Mouse (Mus musculus) embryonic facial prominence, embryonic 10.5 days (tissue): ENCODE results near the gene Vegfd. TPM values are rescaled to one million over a fixed set of nuclear protein-coding genes. Genes with fewer than 3 reads are reported as not detected.
A peak's percentile ranks its signal among the peaks of the same experiment; 100 is the strongest.

Experiments
- DNase-seq: peaks from one replicate; pipeline ENCODE4 v3.0.0-alpha.2; 2017; ENCODE audit warnings: low spot score
- H3K27ac ChIP-seq: fragments of 300-500 bp; sonication (generic); replicated peaks from 2 replicates; pipeline ENCODE4 v1.5.1; 2016; ENCODE audit warnings: mild to moderate bottlenecking
- H3K27me3 ChIP-seq: fragments of 300-500 bp; sonication (generic); replicated peaks from 2 replicates; pipeline ENCODE4 v1.6.1; 2016; ENCODE audit warnings: low read depth, mild to moderate bottlenecking; ENCODE audit not compliant: poor library complexity, severe bottlenecking
- H3K36me3 ChIP-seq: fragments of 300-500 bp; sonication (generic); replicated peaks from 2 replicates; pipeline ENCODE4 v1.6.1; 2016; ENCODE audit warnings: mild to moderate bottlenecking, moderate library complexity
- H3K4me1 ChIP-seq: fragments of 300-500 bp; sonication (generic); 2 replicates; pipeline ENCODE4 v1.6.1; 2016
- H3K4me3 ChIP-seq: fragments of 300-500 bp; sonication (generic); 2 replicates; pipeline ENCODE4 v1.5.1; 2016; ENCODE audit warnings: mild to moderate bottlenecking, moderate library complexity
- H3K9me3 ChIP-seq: fragments of 300-500 bp; sonication (generic); 2 replicates; pipeline ENCODE4 v1.6.1; 2016; ENCODE audit warnings: mild to moderate bottlenecking
- WGBS: fragments of 180-500 bp; shearing (Covaris S2); methylation state at CpG from one replicate; pipeline ENCODE4 v1.1.7; 2016; 5-methylcytosine and 5-hydroxymethylcytosine counted together
- polyA plus RNA-seq: library from polyadenylated mRNA; unstranded; fragments of >200 nt; fragmentation: Nextera tagmentation; extraction: Ambion mirVana; gene quantifications from 2 replicates; pipeline ENCODE4 v1.2.1, GENCODE M21; 2016

Vegfd gene
- polyA plus RNA-seq, 1 experiment from 2014 or later: 4.8 TPM

GRCm38 (mm10) chrX:164394091-164394490, 20.9 kb downstream of the Vegfd start:
- H3K36me3 ChIP-seq: no peaks in the 10 kb centered on the region
- no peak overlapping the region for H3K27ac ChIP-seq
- whole genome bisulfite sequencing: 83% methylated on average over 4 of the region's 4 CpGs
- H3K4me1 ChIP-seq: no peaks in the 10 kb centered on the region
- H3K27me3 ChIP-seq: peaks cover 37% of the 10 kb centered on the region; the same call in 1 of the 2 replicates
- DNase-seq: no peak
- H3K9me3 ChIP-seq: no peaks in the 10 kb centered on the region
- no peak overlapping the region for H3K4me3 ChIP-seq

- Histone ChIP-seq H3K4me3 (no peak overlapping the region), H3K4me1 (no peaks in the 10 kb centered on the region), H3K27me3 (peaks cover 32% of the 10 kb centered on the region), H3K27ac (no peak overlapping the region), H3K9me3 (no peaks in the 10 kb centered on the region), H3K36me3 (no peaks in the 10 kb centered on the region)
- DNase-seq: no peak
- WGBS: 60% methylated on average over 3 of the region's 3 CpGs
These were observed 25.3 kb downstream of the Vegfd start for GRCm38 (mm10) chrX:164398456-164398855.

GRCm38 (mm10) chrX:164405080-164405649, 32.0 kb downstream of the Vegfd start:
- no peak overlapping the region for H3K27ac ChIP-seq
- H3K9me3 ChIP-seq: no peaks in the 10 kb centered on the region
- H3K36me3 ChIP-seq: no peaks in the 10 kb centered on the region
- peaks cover 45% of the 10 kb centered on the region for H3K27me3 ChIP-seq
- H3K4me3 ChIP-seq: no peak overlapping the region
- no peaks in the 10 kb centered on the region for H3K4me1 ChIP-seq
- no peak for DNase-seq

- WGBS: 77% methylated on average over 9 of the region's 9 CpGs
- Histone ChIP-seq H3K9me3 (no peaks in the 10 kb centered on the region), H3K4me1 (no peaks in the 10 kb centered on the region), H3K27me3 (peaks cover 51% of the 10 kb centered on the region), H3K27ac (no peak overlapping the region), H3K4me3 (no peak overlapping the region), H3K36me3 (no peaks in the 10 kb centered on the region)
- DNase-seq: no peak
These were observed 33.2 kb downstream of the Vegfd start for GRCm38 (mm10) chrX:164406133-164407022.

- Histone ChIP-seq H3K27me3 (peaks cover 65% of the 10 kb centered on the region), H3K9me3 (no peaks in the 10 kb centered on the region), H3K4me1 (no peaks in the 10 kb centered on the region), H3K36me3 (no peaks in the 10 kb centered on the region), H3K27ac (no peak overlapping the region), H3K4me3 (no peak overlapping the region)
- DNase-seq: no peak
- 86% methylated on average over 3 of the region's 3 CpGs for WGBS
These were observed 35.2 kb downstream of the Vegfd start for GRCm38 (mm10) chrX:164408301-164408927.

- no peak for DNase-seq
- peaks cover 82% of the 10 kb centered on the region for H3K27me3 ChIP-seq
- no peaks in the 10 kb centered on the region for H3K4me1 ChIP-seq
- no peak overlapping the region for H3K27ac ChIP-seq
- H3K36me3 ChIP-seq: no peaks in the 10 kb centered on the region
- H3K4me3 ChIP-seq: no peak overlapping the region
- H3K9me3 ChIP-seq: no peaks in the 10 kb centered on the region
- 87% methylated on average over 1 of the region's 1 CpGs for WGBS
These were observed 37.4 kb downstream of the Vegfd start for GRCm38 (mm10) chrX:164410562-164410961.

GRCm38 (mm10) chrX:164416803-164417202, 43.6 kb downstream of the Vegfd start:
- Histone ChIP-seq H3K4me3 (no peak overlapping the region), H3K9me3 (no peaks in the 10 kb centered on the region), H3K27ac (no peak overlapping the region), H3K27me3 (peaks cover 72% of the 10 kb centered on the region), H3K4me1 (peaks cover 7% of the 10 kb centered on the region), H3K36me3 (no peaks in the 10 kb centered on the region)
- WGBS: 87% methylated on average over 2 of the region's 2 CpGs
- DNase-seq: no peak

GRCm38 (mm10) chrX:164418008-164418407, 44.8 kb downstream of the Vegfd start:
- H3K9me3 ChIP-seq: no peaks in the 10 kb centered on the region
- H3K4me3 ChIP-seq: no peak overlapping the region
- no peak overlapping the region for H3K27ac ChIP-seq
- no peak for DNase-seq
- peaks cover 73% of the 10 kb centered on the region for H3K27me3 ChIP-seq
- H3K4me1 ChIP-seq: peaks cover 7% of the 10 kb centered on the region
- peaks cover 7% of the 10 kb centered on the region for H3K36me3 ChIP-seq

GRCm38 (mm10) chrX:164419471-164419939, 46.3 kb downstream of the Vegfd start, which contains the start of gene Piga:
TSS of gene Piga (plus strand) at chrX:164419787.
- H3K27me3 ChIP-seq: peaks cover 71% of the 10 kb centered on the region
- H3K27ac ChIP-seq: peak within 1 kb of the TSS; percentile 84
- WGBS: 19% methylated on average over 40 of the region's 40 CpGs
- peak within 1 kb of the TSS; percentile 65 for H3K4me3 ChIP-seq
- peaks cover 7% of the 10 kb centered on the region for H3K4me1 ChIP-seq
- no peaks in the 10 kb centered on the region for H3K9me3 ChIP-seq
- peaks cover 20% of the 10 kb centered on the region for H3K36me3 ChIP-seq
- DNase-seq: peak; percentile 92

- peaks cover 25% of the 10 kb centered on the region for H3K36me3 ChIP-seq
- H3K4me1 ChIP-seq: peaks cover 7% of the 10 kb centered on the region
- no peaks in the 10 kb centered on the region for H3K9me3 ChIP-seq
- peak overlapping the region; percentile 65 for H3K4me3 ChIP-seq
- peaks cover 68% of the 10 kb centered on the region for H3K27me3 ChIP-seq
- DNase-seq: no peak
- 22% methylated on average over 13 of the region's 13 CpGs for WGBS
- H3K27ac ChIP-seq: peak overlapping the region; percentile 84
These were observed 46.8 kb downstream of the Vegfd start for GRCm38 (mm10) chrX:164419955-164420354.

GRCm38 (mm10) chrX:164420518-164420917, 47.3 kb downstream of the Vegfd start:
- H3K4me1 ChIP-seq: peaks cover 7% of the 10 kb centered on the region
- no peak overlapping the region for H3K27ac ChIP-seq
- WGBS: 63% methylated on average over 3 of the region's 3 CpGs
- DNase-seq: no peak
- peaks cover 30% of the 10 kb centered on the region for H3K36me3 ChIP-seq
- peak overlapping the region; percentile 65 for H3K4me3 ChIP-seq
- no peaks in the 10 kb centered on the region for H3K9me3 ChIP-seq
- peaks cover 69% of the 10 kb centered on the region for H3K27me3 ChIP-seq

GRCm38 (mm10) chrX:164424821-164425220, 51.6 kb downstream of the Vegfd start:
- peaks cover 7% of the 10 kb centered on the region for H3K4me1 ChIP-seq
- no peak for DNase-seq
- H3K27me3 ChIP-seq: peaks cover 73% of the 10 kb centered on the region
- H3K36me3 ChIP-seq: peaks cover 49% of the 10 kb centered on the region
- H3K4me3 ChIP-seq: no peak overlapping the region
- H3K27ac ChIP-seq: no peak overlapping the region
- no peaks in the 10 kb centered on the region for H3K9me3 ChIP-seq
- 88% methylated on average over 1 of the region's 1 CpGs for WGBS
